Mouse (Mus musculus): Measurements from ENCODE around the gene Nppa. TPM values are rescaled to one million over a fixed set of nuclear protein-coding genes. Genes with fewer than 3 reads are reported as not detected.

Nppa gene
- polyA plus RNA-seq, 1 experiment from 2014 or later = 3.9 TPM

DNA sequence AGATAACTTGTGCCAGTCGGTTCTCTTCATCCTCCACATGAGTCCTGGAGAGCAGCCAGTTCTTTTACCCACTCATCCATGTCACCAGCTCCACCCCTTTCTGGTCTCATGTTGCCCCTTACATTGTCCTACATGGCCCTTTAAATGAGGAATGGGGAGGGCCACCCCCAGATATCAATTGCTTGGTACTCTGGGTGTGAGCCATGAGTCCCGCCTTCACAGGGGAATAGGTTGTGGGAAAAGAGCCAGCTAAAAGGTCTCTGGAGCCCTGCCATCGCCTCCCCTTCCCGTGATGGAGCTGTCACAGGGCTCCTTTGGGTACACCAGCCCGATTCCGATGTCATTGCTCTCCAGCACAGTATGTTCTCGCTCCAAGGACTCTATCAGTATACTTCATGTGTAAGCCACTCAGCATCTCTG lies 21.1 kb upstream of the Nppa start:
- H3K9ac ChIP-seq = no peak overlapping the region
- H3K27me3 ChIP-seq = no peaks in the 10 kb centered on the region
- no peaks in the 10 kb centered on the region for H3K4me1 ChIP-seq (replicated peaks)
- no peak for ATAC-seq (ENCODE audit: low FRiP score)
- H3K4me3 ChIP-seq = no peak overlapping the region
- H3K27ac ChIP-seq = no peak overlapping the region
- H3K9me3 ChIP-seq = no peaks in the 10 kb centered on the region
- H3K36me3 ChIP-seq = no peaks in the 10 kb centered on the region
- 71% methylated on average over 7 of the region's 7 CpGs for WGBS
- H3K4me2 ChIP-seq = no peak overlapping the region

DNA sequence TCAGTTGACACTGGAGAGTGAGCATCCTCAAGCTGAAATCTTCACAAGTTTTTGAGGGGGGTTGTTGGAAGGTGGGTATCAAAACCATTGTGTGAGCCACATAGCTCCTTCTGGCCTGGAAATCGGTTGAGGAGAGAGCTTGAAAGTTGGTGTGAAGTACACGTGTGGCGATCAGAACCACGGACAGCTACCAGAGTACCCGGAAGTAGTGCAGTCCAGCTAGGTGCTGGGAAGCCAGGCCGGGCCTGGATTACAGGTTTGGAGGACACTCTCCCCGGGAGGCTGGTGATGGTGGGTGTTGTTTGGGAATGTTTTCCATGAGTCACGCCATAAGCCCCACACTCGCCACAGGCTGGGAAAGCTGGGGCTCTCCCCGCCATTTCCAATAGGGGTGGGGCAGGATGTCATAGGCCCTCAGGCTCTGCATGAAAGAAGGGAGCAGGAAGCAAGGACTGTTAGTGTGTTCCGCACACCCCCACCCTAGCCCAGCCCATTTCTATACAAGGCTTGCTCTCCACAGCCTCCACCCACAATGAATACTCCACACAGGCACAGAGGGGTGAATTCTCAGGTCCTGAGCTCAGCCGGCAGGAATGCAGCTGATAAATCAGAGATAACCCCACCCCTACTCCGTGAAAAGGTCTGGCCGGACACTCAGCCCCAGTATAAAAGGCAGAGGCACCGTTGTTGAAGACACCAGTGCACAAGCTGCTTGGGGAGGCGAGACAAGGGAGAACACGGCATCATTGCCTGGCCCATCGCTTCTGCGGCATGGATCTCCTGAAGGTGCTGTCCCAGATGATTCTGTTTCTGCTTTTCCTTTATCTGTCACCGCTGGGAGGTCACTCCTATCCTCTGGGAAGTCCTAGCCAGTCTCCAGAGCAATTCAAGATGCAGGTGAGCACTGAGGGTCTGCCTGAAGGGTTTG lies 15.1 kb upstream of the Nppa start, which contains the start of gene Nppb:
TSS of gene Nppb (plus strand) at position 584 of the 928 bp plus-strand sequence.
- Histone ChIP-seq H3K36me3 (no peaks in the 10 kb centered on the region), H3K4me1 (replicated peaks) (no peaks in the 10 kb centered on the region), H3K4me3 (no peak within 1 kb of the TSS), H3K27ac (no peak within 1 kb of the TSS), H3K9ac (no peak within 1 kb of the TSS), H3K4me2 (no peak within 1 kb of the TSS), H3K9me3 (no peaks in the 10 kb centered on the region), H3K27me3 (no peaks in the 10 kb centered on the region)
- WGBS = 41% methylated on average over 20 of the region's 20 CpGs
- ATAC-seq (ENCODE audit: low FRiP score) = no peak

DNA sequence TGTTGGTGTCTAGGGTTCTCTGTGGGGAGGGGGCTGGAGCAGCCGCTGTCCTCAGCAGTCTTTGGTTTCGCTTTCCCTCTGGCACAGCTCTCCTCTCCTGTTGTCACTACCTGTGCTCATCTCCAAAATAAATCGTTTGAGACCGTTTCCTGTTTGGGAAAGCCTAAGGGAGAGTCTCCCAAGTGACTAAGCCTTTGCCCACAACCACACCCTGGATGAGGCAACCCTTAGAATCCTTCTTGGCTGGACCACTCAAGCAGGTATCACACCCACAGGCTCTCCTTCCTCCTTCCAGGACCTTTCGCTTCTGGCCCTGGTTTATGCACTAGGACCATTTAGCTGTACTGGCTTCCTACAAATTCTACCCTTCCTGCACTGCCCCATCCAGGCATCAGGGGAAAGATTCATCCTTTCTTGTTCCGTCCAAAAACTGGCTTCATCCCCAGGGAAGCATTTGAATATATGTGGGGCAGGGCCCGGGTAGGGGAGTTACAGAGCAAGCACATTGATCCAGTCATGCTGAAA lies 6.9 kb upstream of the Nppa start:
- no peak overlapping the region for H3K4me3 ChIP-seq
- H3K9me3 ChIP-seq = no peaks in the 10 kb centered on the region
- ATAC-seq (ENCODE audit: low FRiP score) = no peak
- no peaks in the 10 kb centered on the region for H3K27me3 ChIP-seq
- no peak overlapping the region for H3K4me2 ChIP-seq
- H3K9ac ChIP-seq = no peak overlapping the region
- H3K4me1 ChIP-seq (replicated peaks) = no peaks in the 10 kb centered on the region
- H3K36me3 ChIP-seq = no peaks in the 10 kb centered on the region
- no peak overlapping the region for H3K27ac ChIP-seq
- WGBS = 74% methylated on average over 7 of the region's 7 CpGs

DNA sequence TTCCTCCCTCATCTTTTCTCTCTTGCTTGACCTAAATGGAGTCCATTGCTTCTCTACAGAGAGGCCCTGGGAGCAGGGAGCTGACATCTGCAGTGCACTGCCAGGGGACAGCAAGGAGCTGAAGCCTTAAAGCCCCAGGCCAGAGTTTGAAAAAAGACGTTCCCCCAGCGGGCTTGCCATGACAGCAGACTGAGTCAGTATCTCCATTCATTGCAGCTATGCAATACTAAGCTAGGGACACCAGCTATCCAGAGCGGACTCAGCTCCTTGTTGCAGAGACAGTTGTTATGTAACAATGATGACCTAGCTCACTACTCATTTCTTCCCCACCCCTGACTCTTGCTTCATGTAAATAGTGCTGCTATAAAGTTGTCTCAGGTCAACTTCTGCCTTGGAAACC lies 5.2 kb upstream of the Nppa start:
- Histone ChIP-seq H3K9ac (no peak overlapping the region), H3K27me3 (no peaks in the 10 kb centered on the region), H3K4me3 (no peak overlapping the region), H3K4me2 (no peak overlapping the region), H3K27ac (no peak overlapping the region), H3K9me3 (no peaks in the 10 kb centered on the region), H3K36me3 (no peaks in the 10 kb centered on the region), H3K4me1 (replicated peaks) (peaks cover 8% of the 10 kb centered on the region)
- 87% methylated on average over 3 of the region's 3 CpGs for WGBS
- no peak for ATAC-seq (ENCODE audit: low FRiP score)

DNA sequence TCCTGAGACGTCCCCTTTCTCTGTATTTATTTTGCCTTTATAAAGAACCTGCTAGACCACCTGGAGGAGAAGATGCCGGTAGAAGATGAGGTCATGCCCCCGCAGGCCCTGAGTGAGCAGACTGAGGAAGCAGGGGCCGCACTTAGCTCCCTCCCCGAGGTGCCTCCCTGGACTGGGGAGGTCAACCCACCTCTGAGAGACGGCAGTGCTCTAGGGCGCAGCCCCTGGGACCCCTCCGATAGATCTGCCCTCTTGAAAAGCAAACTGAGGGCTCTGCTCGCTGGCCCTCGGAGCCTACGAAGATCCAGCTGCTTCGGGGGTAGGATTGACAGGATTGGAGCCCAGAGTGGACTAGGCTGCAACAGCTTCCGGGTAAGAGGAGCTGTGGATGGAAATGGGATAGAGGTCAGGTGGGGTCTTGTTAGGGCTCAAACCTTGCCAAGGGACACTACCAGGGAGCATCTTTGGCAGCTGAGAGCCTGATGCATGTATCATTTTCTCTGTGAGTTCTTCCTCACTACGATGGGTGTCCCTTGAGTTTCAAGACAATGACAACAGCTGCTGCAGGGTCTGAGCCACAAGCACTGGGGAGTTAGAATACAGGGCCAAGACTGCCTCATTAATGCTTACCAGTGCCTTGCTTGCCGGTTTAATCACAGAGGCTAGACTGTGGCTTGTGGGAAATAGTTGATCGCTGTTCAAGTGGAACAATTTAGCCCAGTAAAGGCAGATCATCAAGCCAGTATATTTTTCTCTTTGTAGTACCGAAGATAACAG lies 679 bp downstream of the Nppa start:
- Histone ChIP-seq H3K9me3 (no peaks in the 10 kb centered on the region), H3K9ac (no peak overlapping the region), H3K36me3 (peaks cover 36% of the 10 kb centered on the region), H3K27me3 (no peaks in the 10 kb centered on the region), H3K27ac (peak overlapping the region; percentile 79), H3K4me2 (no peak overlapping the region), H3K4me3 (no peak overlapping the region), H3K4me1 (replicated peaks) (peaks cover 31% of the 10 kb centered on the region)
- ATAC-seq (ENCODE audit: low FRiP score) = peak; percentile 48; the same call in 1 of the 2 replicates
- 67% methylated on average over 17 of the region's 17 CpGs for WGBS

DNA sequence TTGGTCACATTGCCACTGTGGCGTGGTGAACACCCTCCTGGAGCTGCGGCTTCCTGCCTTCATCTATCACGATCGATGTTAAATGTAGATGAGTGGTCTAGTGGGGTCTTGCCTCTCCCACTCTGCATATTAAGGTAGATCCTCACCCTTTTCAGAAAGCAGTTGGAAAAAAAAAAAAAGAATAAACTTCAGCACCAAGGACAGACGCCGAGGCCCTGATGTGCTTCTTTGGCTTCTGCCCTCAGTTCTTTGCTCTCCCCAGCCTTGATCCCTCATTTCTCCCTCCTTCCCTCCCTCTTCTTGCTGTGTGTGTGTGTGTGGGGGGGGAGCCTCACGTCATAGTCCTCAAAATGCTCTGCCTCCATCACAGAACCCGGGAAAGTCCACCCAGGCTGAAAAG lies 1.3 kb downstream of the Nppa start:
- Histone ChIP-seq H3K4me1 (replicated peaks) (peaks cover 31% of the 10 kb centered on the region), H3K4me2 (no peak overlapping the region), H3K27ac (peak overlapping the region; percentile 79), H3K4me3 (no peak overlapping the region), H3K36me3 (peaks cover 42% of the 10 kb centered on the region), H3K27me3 (no peaks in the 10 kb centered on the region), H3K9me3 (no peaks in the 10 kb centered on the region), H3K9ac (no peak overlapping the region)
- WGBS = 35% methylated on average over 8 of the region's 8 CpGs
- 0 out of 2 replicates have a peak, but pooled peaks have one; percentile 3 for ATAC-seq (ENCODE audit: low FRiP score)

DNA sequence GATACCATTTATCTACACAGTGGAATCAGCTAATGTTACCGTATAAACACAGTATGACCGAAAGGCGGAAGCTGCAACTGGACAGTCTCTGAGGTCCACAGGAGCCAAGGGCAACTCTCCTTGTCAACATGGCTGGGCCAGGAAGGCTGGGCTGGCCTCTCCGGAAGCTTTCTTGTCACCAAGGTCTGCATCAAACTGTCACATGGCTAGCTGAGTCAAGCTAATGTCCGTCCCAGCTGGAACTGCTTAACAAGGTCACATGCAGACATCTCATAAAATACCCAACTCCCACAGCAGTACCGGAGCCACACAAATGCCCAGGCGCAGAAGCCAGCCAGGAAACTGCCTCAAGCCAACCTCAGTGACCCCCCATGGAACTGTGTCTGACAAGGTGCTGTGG lies 3.8 kb downstream of the Nppa start:
- Histone ChIP-seq H3K36me3 (peaks cover 67% of the 10 kb centered on the region), H3K27me3 (no peaks in the 10 kb centered on the region), H3K4me1 (replicated peaks) (peaks cover 31% of the 10 kb centered on the region), H3K4me2 (no peak overlapping the region), H3K27ac (no peak overlapping the region), H3K9me3 (no peaks in the 10 kb centered on the region), H3K4me3 (no peak overlapping the region), H3K9ac (no peak overlapping the region)
- ATAC-seq (ENCODE audit: low FRiP score) = no peak
- WGBS = 91% methylated on average over 7 of the region's 7 CpGs

DNA sequence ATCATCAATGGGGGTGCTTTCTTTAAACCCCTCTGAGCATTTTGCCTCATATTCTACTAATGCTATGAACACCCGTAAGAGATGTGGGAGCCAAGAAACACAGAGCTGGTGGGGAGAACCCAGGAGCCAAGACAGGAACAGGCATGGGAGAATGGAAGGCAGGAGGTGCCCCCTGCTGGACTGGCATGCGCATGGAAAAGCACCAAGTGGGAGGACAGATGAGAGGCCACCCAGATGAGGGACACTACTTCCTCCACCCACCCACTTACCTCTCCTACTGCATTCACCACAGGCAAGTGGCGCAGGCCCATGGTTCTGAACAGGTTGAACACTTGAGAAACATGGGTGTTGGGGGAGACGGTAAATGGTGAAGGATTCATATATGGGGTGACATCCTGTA lies 7.9 kb downstream of the Nppa start:
- Histone ChIP-seq H3K36me3 (peaks cover 100% of the 10 kb centered on the region), H3K4me1 (replicated peaks) (no peaks in the 10 kb centered on the region), H3K4me2 (no peak overlapping the region), H3K27me3 (no peaks in the 10 kb centered on the region), H3K9me3 (no peaks in the 10 kb centered on the region), H3K27ac (no peak overlapping the region), H3K9ac (no peak overlapping the region), H3K4me3 (no peak overlapping the region)
- no peak for ATAC-seq (ENCODE audit: low FRiP score)
- WGBS = 80% methylated on average over 4 of the region's 4 CpGs

DNA sequence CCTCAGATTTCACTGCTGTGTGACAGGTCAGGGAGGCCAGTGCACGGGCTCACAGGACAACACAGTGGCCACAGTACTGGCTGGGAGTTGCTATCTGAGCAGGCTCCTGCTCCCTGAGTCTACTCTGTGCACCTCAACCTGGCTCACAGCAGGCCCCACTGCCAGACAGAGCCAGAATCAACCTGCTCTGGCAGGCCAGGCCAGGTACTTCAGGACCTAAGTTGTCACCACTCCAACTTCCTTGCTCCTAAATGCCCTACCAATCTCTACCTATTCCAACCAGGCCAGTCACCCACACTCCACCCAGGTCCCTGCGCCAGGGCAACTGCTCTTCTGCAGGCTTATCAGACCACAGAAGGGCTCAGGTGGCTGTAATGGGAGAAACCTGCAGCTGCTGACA lies 9.1 kb downstream of the Nppa start:
- 98% methylated on average over 2 of the region's 2 CpGs for WGBS
- H3K4me2 ChIP-seq = no peak overlapping the region
- H3K27ac ChIP-seq = no peak overlapping the region
- H3K36me3 ChIP-seq = peaks cover 100% of the 10 kb centered on the region
- H3K9me3 ChIP-seq = no peaks in the 10 kb centered on the region
- no peak overlapping the region for H3K9ac ChIP-seq
- ATAC-seq (ENCODE audit: low FRiP score) = no peak
- H3K4me3 ChIP-seq = no peak overlapping the region
- no peaks in the 10 kb centered on the region for H3K4me1 ChIP-seq (replicated peaks)
- H3K27me3 ChIP-seq = no peaks in the 10 kb centered on the region

DNA sequence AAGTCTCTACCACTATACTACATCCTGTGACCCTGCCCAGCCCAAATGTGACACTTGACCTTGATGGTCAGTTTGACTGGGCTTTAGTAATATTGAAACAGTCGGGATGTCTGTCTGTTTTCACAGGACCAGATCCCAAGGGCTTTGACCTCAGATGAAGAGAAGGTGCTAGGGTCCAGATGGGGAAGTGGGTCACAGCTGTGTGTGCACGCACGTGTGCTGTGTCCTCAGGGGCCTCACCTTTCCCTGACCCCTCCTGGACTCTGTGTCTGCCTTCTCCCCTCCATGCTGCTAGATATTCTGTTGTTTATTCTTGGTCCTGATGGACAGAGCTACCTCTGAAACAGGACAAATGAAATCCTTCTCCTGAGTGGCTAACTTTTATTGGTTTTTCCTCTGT lies 10.8 kb downstream of the Nppa start:
- Histone ChIP-seq H3K4me1 (replicated peaks) (no peaks in the 10 kb centered on the region), H3K27ac (no peak overlapping the region), H3K4me3 (no peak overlapping the region), H3K27me3 (no peaks in the 10 kb centered on the region), H3K4me2 (no peak overlapping the region), H3K36me3 (peaks cover 100% of the 10 kb centered on the region), H3K9me3 (no peaks in the 10 kb centered on the region), H3K9ac (no peak overlapping the region)
- no peak for ATAC-seq (ENCODE audit: low FRiP score)
- WGBS = 55% methylated on average over 3 of the region's 3 CpGs

DNA sequence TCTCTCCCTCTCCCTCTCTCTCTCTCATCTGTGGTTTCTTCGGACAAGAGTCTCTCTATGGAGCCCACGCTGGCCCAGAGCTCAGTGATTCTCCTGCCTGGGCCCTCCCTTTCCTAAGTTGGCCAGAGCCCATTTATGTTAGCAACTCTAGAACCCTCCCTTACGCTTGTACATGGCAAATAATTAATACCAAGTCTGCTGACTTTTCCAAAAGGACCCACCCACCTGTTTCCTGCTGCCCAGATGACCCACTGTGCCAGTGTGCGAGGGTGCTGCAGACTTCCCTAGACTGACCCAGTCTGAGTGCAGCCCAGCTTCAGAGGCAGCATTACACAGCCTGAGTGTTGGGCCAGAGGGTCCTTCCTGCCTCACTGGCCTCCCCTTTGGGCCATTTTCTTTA lies 11.7 kb downstream of the Nppa start:
- no peaks in the 10 kb centered on the region for H3K27me3 ChIP-seq
- H3K27ac ChIP-seq = no peak overlapping the region
- 95% methylated on average over 4 of the region's 4 CpGs for WGBS
- H3K9ac ChIP-seq = no peak overlapping the region
- no peak for ATAC-seq (ENCODE audit: low FRiP score)
- H3K4me1 ChIP-seq (replicated peaks) = no peaks in the 10 kb centered on the region
- H3K36me3 ChIP-seq = peaks cover 100% of the 10 kb centered on the region
- no peak overlapping the region for H3K4me2 ChIP-seq
- no peak overlapping the region for H3K4me3 ChIP-seq
- no peaks in the 10 kb centered on the region for H3K9me3 ChIP-seq

DNA sequence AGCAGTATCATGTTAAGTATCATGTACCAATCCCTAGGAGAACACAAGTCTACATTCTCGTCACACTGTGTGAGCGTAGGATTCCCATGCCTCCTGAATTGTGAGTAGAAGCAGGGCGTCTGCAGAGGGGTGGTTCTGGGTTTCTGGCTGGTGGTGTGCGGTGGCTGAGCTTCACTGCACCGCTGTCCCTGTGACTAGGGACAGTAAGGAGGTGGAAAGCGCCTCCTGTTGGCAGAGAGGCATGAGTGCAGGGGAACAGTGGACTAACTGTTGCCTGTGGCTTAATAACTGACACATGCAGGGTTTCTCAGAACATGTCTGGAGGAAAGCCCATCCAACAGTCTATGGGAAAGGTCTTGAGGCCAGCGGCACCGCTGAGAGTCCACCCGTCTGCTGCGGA lies 14.9 kb downstream of the Nppa start:
- ATAC-seq (ENCODE audit: low FRiP score) = no peak
- no peak overlapping the region for H3K9ac ChIP-seq
- H3K27me3 ChIP-seq = no peaks in the 10 kb centered on the region
- H3K4me2 ChIP-seq = no peak overlapping the region
- no peak overlapping the region for H3K4me3 ChIP-seq
- 85% methylated on average over 10 of the region's 10 CpGs for WGBS
- H3K36me3 ChIP-seq = peaks cover 98% of the 10 kb centered on the region
- H3K27ac ChIP-seq = no peak overlapping the region
- H3K4me1 ChIP-seq (replicated peaks) = peaks cover 11% of the 10 kb centered on the region
- H3K9me3 ChIP-seq = no peaks in the 10 kb centered on the region

Data from hindbrain, embryonic 13.5 days (tissue).